Mouse (Mus musculus) intestine, embryonic 14.5 days (tissue): ENCODE measurements at regions not wholly inside any gene's neighbourhood (a gene's known extent, or its start where the extent isn't known, plus 50 kb on each side); places are given as distances from the start of the nearest gene placed in this dataset.

Experiments
- ATAC-seq: fragments of 200-750 bp; cut with Nextera tagmentation; replicated peaks from 2 replicates; pipeline ENCODE4 v1.8.0; 2017; ENCODE audit warnings: low read depth, moderate number of reproducible peaks, moderate TSS enrichment, moderate library complexity; ENCODE audit not compliant: low FRiP score, low TSS enrichment
- DNase-seq: peaks from one replicate; pipeline ENCODE4 v3.0.0-alpha.2; 2018; ENCODE audit warnings: low spot score
- H3K27ac ChIP-seq: fragments of 300-500 bp; sonication (generic); 2 replicates; pipeline ENCODE4 v1.5.1; 2014; ENCODE audit warnings: low read depth, mild to moderate bottlenecking, control low read depth
- H3K27me3 ChIP-seq: fragments of 300-500 bp; sonication (generic); replicated peaks from 2 replicates; pipeline ENCODE4 v1.6.1; 2014; ENCODE audit warnings: low read length, control low read depth; ENCODE audit not compliant: control insufficient read depth, insufficient read depth
- H3K36me3 ChIP-seq: fragments of 300-500 bp; sonication (generic); 2 replicates; pipeline ENCODE4 v1.6.1; 2014; ENCODE audit warnings: low read length, control low read depth; ENCODE audit not compliant: control insufficient read depth, insufficient read depth
- H3K4me1 ChIP-seq: fragments of 300-500 bp; sonication (generic); replicated peaks from 2 replicates; pipeline ENCODE4 v1.6.1; 2014; ENCODE audit warnings: low read length, control low read depth, mixed read lengths; ENCODE audit not compliant: control insufficient read depth, insufficient read depth
- H3K4me2 ChIP-seq: fragments of 300-500 bp; sonication (generic); 2 replicates; pipeline ENCODE4 v1.6.1; 2014; ENCODE audit warnings: low read length
- H3K4me3 ChIP-seq: fragments of 300-500 bp; sonication (generic); 2 replicates; pipeline ENCODE4 v1.5.1; 2014; ENCODE audit warnings: low read depth, low read length, control low read depth, mixed read lengths
- H3K9ac ChIP-seq: fragments of 300-500 bp; sonication (generic); 2 replicates; pipeline ENCODE4 v1.6.1; 2014; ENCODE audit warnings: mild to moderate bottlenecking, low read length
- H3K9me3 ChIP-seq: fragments of 300-500 bp; sonication (generic); 2 replicates; pipeline ENCODE4 v1.6.1; 2016; ENCODE audit warnings: low read length, control low read depth; ENCODE audit not compliant: control insufficient read depth
- WGBS: fragments of 180-500 bp; shearing (Covaris S2); extraction: QIAGEN DNeasy Blood & Tissue Kit; methylation state at CpG from one replicate; pipeline ENCODE4 v1.1.7; 2014; 5-methylcytosine and 5-hydroxymethylcytosine counted together

- H3K4me3 ChIP-seq, result no peak overlapping the region
- H3K9me3 ChIP-seq, result no peaks in the 10 kb centered on the region
- peak; percentile 32 for DNase-seq
- no peaks in the 10 kb centered on the region for H3K27me3 ChIP-seq
- no peaks in the 10 kb centered on the region for H3K4me1 ChIP-seq
- H3K9ac ChIP-seq, result no peak overlapping the region
- 69% methylated on average over 6 of the region's 6 CpGs for WGBS
- H3K4me2 ChIP-seq, result no peak overlapping the region
- ATAC-seq, result no peak
- no peak overlapping the region for H3K27ac ChIP-seq
- no peaks in the 10 kb centered on the region for H3K36me3 ChIP-seq
These were observed 82.0 kb upstream of the Sox2 start for GRCm38 (mm10) chr3:34568086-34568650.

GRCm38 (mm10) chr3:34565386-34565785, 84.8 kb upstream of the Sox2 start:
- no peaks in the 10 kb centered on the region for H3K36me3 ChIP-seq
- no peak overlapping the region for H3K4me3 ChIP-seq
- ATAC-seq, result no peak
- no peaks in the 10 kb centered on the region for H3K9me3 ChIP-seq
- no peak overlapping the region for H3K9ac ChIP-seq
- no peak overlapping the region for H3K27ac ChIP-seq
- no peaks in the 10 kb centered on the region for H3K4me1 ChIP-seq
- no peak for DNase-seq
- no peaks in the 10 kb centered on the region for H3K27me3 ChIP-seq
- H3K4me2 ChIP-seq, result no peak overlapping the region
- 48% methylated on average over 4 of the region's 4 CpGs for WGBS

GRCm38 (mm10) chr3:34562893-34563292, 87.3 kb upstream of the Sox2 start:
- Histone ChIP-seq H3K9ac (no peak overlapping the region), H3K4me3 (no peak overlapping the region), H3K4me1 (no peaks in the 10 kb centered on the region), H3K9me3 (no peaks in the 10 kb centered on the region), H3K4me2 (no peak overlapping the region), H3K36me3 (no peaks in the 10 kb centered on the region), H3K27me3 (no peaks in the 10 kb centered on the region), H3K27ac (no peak overlapping the region)
- DNase-seq, result no peak
- no peak for ATAC-seq
- 60% methylated on average over 8 of the region's 8 CpGs for WGBS

- Histone ChIP-seq H3K4me1 (no peaks in the 10 kb centered on the region), H3K36me3 (no peaks in the 10 kb centered on the region), H3K9me3 (no peaks in the 10 kb centered on the region), H3K27me3 (no peaks in the 10 kb centered on the region), H3K9ac (no peak overlapping the region), H3K27ac (no peak overlapping the region), H3K4me3 (no peak overlapping the region), H3K4me2 (no peak overlapping the region)
- DNase-seq, result no peak
- ATAC-seq, result no peak
- WGBS, result 77% methylated on average over 5 of the region's 5 CpGs
These were observed 88.5 kb upstream of the Sox2 start for GRCm38 (mm10) chr3:34561709-34562108.

- no peaks in the 10 kb centered on the region for H3K36me3 ChIP-seq
- ATAC-seq (no peak), DNase-seq (no peak)
- no peak overlapping the region for H3K27ac ChIP-seq
- no peaks in the 10 kb centered on the region for H3K27me3 ChIP-seq
- no peaks in the 10 kb centered on the region for H3K9me3 ChIP-seq
- WGBS, result 64% methylated on average over 13 of the region's 13 CpGs
- no peaks in the 10 kb centered on the region for H3K4me1 ChIP-seq
- no peak overlapping the region for H3K9ac ChIP-seq
- no peak overlapping the region for H3K4me2 ChIP-seq
- H3K4me3 ChIP-seq, result no peak overlapping the region
These were observed 90.1 kb upstream of the Sox2 start for GRCm38 (mm10) chr3:34559841-34560703.

GRCm38 (mm10) chr3:34558821-34559520, 91.2 kb upstream of the Sox2 start:
- Histone ChIP-seq H3K27ac (no peak overlapping the region), H3K9me3 (no peaks in the 10 kb centered on the region), H3K4me1 (no peaks in the 10 kb centered on the region), H3K36me3 (no peaks in the 10 kb centered on the region), H3K27me3 (no peaks in the 10 kb centered on the region), H3K9ac (no peak overlapping the region), H3K4me3 (no peak overlapping the region), H3K4me2 (no peak overlapping the region)
- 64% methylated on average over 10 of the region's 10 CpGs for WGBS
- DNase-seq (no peak), ATAC-seq (no peak)

- DNase-seq (peak; percentile 24), ATAC-seq (no peak)
- Histone ChIP-seq H3K4me1 (no peaks in the 10 kb centered on the region), H3K4me2 (no peak overlapping the region), H3K27me3 (no peaks in the 10 kb centered on the region), H3K9ac (no peak overlapping the region), H3K27ac (no peak overlapping the region), H3K36me3 (no peaks in the 10 kb centered on the region), H3K9me3 (no peaks in the 10 kb centered on the region), H3K4me3 (no peak overlapping the region)
- 56% methylated on average over 16 of the region's 17 CpGs for WGBS
These were observed 97.5 kb upstream of the Sox2 start for GRCm38 (mm10) chr3:34552542-34553208.

GRCm38 (mm10) chr3:34551069-34551468, 99.1 kb upstream of the Sox2 start:
- DNase-seq (peak; percentile 31), ATAC-seq (no peak)
- no peaks in the 10 kb centered on the region for H3K27me3 ChIP-seq
- H3K27ac ChIP-seq, result no peak overlapping the region
- no peak overlapping the region for H3K4me2 ChIP-seq
- no peaks in the 10 kb centered on the region for H3K4me1 ChIP-seq
- 70% methylated on average over 3 of the region's 3 CpGs for WGBS
- H3K9ac ChIP-seq, result no peak overlapping the region
- no peaks in the 10 kb centered on the region for H3K9me3 ChIP-seq
- no peak overlapping the region for H3K4me3 ChIP-seq
- no peaks in the 10 kb centered on the region for H3K36me3 ChIP-seq
